Mouse (Mus musculus) T-helper 2 cell (primary cell): Measurements from ENCODE around the gene Slc25a47.

Experiments used
- in situ Hi-C: fragments of 300-600 bp; cut with MboI, MseI; formaldehyde crosslinking; loops from one replicate; pipeline ENCODE4 v1.15.1; 2025; ENCODE audit warnings: high pct_unique_total_duplicates

The Slc25a47 gene

DNA sequence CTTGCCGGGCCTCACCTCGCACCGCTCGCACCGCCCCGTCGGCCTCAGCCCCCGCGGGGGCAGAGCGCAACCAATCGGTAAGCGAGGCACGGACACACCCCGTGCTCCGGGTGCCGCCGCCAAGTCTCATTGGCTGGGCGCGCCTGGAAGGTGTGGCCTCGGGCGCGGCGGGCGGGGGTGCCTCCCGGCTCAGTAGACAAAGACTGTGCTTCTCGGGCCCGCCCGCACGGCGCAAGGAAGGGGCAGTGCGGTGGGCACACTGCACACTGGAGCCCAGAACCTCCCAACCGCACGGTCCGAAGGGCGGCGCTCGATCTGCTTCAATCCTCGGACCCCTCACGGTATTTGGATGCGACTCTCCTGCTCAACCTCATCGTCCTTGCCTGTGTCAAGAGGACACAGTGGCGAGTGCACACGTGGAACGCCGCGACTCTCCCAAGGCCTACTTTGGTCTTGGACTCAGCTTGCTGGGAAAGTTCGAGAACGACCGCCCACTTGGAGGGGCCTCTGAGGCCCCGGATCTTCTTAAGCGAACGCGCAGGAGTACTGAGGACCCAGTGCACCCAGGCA lies at the start of gene Slc25a47, which contains the start of gene Slc25a29:
Gene Slc25a47, plus strand, starts transcription at position 207 of the 570 bp plus-strand sequence.
Gene Slc25a29, minus strand, starts transcription at position 44 of the 570 bp plus-strand sequence.
- in situ Hi-C loops, result no loop called here

DNA sequence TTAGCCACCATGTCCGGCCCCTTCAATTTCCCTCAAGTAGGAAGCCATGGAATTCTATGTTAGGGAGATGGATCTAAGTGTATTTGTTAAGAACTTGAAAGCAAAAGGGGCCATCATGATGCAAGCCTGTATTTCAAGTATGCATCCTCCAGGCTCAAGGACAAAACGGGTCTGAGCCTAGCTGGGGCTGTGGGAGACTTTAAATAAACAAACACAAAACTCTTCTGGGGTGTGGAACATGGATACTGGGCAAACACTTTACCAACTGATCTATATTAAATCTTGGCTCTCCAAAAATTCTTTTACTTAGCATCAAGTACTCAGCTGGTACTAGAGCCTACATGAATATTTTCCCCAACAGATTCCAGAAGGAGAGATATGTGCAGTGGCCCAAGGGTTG lies 48.5 kb upstream of the Slc25a47 start:
- in situ Hi-C loops, result no loop called here

DNA sequence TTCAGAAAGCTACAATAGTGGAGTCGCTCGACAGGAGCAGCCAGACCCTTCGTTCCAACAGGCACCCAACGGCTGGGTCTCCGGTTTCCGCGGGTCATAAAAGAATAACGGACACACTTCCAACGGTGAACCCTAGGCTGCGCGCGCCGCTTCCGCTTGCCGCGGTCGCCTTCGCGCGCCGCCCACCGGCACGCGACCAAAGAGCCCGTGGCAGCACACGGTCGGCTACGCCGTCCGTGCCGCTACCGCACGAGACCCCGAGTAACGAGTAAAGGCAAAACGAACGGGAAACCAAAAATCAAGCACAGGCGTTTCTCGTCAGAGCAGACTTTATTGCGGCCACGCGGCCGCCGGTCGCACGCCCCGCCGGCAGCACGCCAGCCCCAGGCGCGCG lies 43.7 kb upstream of the Slc25a47 start:
- in situ Hi-C loops, result loop anchor here (10.0 kb wide), 1 partner anchor 103 kb away; the partner anchor contains the start of genes Wars and Wdr25

DNA sequence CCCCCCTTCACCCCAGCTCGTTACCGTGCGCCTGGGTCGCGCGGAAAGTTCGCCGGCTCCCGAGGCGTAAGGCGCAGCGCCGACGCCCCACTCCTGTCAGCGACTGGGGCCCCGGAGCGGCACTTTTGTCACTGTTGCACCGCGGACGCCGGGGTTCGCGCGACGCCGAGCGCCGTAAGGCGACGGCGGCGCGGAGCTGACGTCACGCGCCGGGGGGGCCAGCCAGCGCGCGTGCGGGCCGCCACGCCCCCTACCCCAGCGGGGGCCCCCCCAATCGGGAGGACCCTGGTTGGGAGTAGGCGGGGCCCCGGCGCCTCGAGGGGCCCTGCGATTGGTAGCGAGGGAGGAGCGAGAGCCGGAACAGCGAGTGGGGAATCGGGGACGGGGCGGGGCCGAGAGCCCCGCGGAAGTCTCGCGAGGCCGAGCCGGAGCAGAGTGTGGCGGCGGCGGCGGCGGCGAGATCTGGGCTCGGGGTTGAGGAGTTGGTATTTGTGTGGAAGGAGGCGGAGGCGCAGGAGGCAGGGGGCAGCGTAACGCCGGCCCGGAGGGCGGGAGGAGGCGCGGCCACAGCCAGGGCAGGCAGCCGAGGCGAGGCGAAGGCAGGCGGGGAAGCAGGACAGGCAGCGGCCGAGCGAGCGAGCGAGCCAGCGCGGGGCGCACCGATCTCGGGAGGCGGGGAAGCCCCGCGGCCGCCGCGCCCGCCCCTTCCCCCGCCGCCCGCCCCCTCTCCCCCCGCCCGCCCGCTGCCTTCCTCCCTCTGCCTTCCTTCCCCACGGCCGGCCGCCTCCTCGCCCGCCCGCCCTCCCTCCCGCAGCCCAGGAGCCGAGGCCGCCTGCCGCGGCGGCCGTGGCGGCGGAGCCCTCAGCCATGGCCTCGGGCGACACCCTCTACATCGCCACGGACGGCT lies 43.0 kb upstream of the Slc25a47 start, which contains the start of gene Yy1:
Gene Yy1, plus strand, starts transcription at position 428 of the 907 bp plus-strand sequence.
- in situ Hi-C loops, result loop anchor here (10.0 kb wide), 1 partner anchor 102 kb away; the partner anchor contains the start of genes Wars and Wdr25

DNA sequence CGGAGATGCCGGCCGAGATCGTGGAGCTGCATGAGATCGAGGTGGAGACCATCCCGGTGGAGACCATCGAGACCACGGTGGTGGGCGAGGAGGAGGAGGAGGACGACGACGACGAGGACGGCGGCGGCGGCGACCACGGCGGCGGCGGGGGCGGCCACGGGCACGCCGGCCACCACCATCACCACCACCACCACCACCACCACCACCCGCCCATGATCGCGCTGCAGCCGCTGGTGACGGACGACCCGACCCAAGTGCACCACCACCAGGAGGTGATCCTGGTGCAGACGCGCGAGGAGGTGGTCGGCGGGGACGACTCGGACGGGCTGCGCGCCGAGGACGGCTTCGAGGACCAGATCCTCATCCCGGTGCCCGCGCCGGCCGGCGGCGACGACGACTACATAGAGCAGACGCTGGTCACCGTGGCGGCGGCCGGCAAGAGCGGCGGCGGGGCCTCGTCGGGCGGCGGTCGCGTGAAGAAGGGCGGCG lies 42.3 kb upstream of the Slc25a47 start:
- in situ Hi-C loops, result loop anchor here (10.0 kb wide), 1 partner anchor 101 kb away; the partner anchor contains the start of genes Wars and Wdr25

DNA sequence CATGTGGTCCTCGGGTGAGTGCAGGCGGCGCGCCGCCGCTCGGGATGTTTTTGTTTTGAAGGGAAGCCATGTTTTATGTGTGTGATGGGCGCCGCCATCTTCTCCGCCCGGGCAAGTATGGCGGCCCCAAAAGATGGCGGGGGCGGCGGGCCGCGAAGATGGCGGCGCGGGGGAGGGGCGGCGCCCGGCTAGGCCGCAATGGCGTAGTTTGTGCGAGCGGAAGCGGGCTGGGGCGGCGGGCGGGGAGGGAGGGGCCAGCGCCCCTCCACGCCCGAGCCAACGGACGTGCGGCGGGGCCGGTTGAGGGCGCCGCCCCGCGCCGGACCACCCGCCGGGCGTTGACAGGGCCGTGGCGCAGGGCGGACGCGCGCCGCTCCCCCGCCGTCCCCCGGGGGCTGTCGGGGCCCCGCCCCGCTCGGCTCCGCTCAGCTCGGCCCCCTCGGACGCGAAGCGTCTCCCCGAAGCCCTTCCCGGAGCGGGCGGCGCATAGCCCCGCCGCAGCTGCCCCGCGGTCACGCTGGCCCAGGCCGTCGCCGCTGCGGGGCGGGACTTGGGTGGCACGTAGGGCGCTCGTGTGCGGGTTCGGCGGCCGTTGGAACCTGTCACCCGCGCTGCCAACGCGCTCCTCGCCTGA lies 41.7 kb upstream of the Slc25a47 start:
- in situ Hi-C loops, result loop anchor here (10.0 kb wide), 1 partner anchor 101 kb away; the partner anchor contains the start of genes Wars and Wdr25

DNA sequence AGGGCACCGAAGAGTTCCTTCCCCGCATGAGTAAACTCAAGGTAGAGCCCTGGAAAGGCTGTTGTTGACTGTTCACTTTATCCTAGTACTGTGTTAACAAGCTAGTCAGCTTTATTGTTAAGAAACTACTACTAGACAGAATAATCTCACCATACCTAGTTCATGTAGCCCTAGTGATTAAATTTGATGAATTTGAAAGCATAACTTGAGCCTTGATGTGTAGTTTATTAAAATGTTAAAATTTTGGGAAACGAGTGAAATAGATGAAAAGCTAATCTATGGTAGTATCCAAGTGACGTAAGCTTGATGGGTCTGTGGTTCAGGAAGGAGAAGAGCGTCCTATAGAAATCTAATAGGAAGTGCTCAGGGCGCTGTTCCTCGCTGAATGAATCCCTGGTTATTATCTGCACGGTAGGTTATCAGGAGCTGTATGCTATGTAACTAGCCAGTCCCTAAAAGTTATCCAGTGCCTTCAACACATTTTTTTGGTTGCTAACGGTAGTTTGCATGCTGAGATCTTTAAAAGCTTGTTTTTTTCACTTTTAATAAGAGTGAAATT lies 40.8 kb upstream of the Slc25a47 start:
- in situ Hi-C loops, result loop anchor here (10.0 kb wide), 1 partner anchor 100 kb away; the partner anchor contains the start of genes Wars and Wdr25

DNA sequence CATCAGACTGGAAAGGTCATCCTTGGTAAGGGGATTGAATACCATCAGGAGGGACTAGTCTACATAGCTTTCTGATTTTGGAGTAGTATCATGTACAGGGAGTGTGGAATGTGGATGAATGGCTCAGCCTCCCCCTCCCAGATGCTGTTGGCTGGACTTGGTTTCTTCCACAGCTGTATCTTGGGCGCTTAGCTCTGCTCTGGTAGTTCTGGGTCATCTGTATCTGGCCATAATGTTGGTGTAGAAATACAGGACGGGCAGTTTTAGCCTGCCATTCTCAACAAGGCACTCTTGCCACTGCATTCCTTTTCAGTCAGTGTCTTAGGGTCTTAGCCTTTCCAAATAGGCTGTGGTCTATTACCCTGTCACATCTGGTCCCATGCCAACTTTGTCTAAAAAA lies 34.2 kb upstream of the Slc25a47 start:
- in situ Hi-C loops, result no loop called here

DNA sequence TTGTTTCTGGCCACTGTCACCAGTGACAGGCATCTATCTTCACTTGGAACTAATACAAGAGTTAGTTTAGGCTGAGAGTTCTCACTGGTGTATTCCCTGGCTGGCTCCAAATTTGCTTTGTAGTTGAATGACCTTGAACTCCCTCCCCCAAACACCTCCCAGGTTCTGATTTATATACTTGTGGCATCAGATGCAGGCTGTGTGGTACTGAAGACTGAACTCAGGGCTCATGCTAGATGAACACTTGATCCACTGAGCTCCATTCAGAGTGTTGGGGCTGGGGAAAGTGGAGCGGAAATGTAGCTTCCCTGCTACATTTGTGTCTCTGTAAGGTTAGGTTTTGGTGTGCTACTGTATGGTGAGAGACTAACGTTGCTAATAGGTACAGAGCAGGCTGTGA lies 31.5 kb upstream of the Slc25a47 start:
- in situ Hi-C loops, result no loop called here

DNA sequence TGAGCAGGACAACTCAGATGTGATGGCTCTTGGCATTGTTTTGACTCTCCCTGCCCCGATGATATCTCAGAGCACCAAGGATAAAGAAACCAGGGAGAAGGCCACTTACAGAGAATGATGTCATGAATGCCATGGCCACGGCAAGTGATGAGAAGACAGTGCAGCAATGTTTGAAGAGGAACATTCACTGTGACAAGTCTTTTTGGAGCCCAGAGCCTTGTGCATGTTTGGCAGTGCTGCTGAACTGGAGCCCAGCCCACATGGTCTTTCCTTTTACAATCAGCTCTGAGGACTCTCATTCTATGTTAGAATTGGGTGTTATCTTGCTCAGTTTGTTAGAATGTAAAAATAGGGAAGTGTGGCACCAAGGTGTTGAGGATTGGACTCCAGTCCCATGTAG lies 27.4 kb upstream of the Slc25a47 start:
- in situ Hi-C loops, result no loop called here

DNA sequence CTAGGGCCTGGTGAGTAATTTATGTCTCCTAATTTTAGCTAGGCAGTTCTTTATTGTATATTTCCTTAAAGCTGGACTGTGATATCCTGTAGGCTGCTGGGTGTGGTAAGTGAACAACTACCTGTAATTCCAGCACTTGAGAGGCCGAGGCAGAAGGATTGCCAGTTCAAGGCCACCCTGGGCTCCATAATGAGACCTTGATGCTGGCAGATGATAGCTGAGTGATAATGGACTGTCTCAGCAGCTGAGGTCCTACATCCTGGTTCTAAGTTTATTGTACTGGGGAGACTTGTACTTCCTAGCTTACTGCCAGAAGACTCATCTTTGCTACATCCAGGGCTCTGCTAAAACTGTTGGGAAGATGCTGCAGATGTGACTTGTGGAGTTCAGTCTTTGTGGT lies 26.1 kb upstream of the Slc25a47 start:
- in situ Hi-C loops, result no loop called here

DNA sequence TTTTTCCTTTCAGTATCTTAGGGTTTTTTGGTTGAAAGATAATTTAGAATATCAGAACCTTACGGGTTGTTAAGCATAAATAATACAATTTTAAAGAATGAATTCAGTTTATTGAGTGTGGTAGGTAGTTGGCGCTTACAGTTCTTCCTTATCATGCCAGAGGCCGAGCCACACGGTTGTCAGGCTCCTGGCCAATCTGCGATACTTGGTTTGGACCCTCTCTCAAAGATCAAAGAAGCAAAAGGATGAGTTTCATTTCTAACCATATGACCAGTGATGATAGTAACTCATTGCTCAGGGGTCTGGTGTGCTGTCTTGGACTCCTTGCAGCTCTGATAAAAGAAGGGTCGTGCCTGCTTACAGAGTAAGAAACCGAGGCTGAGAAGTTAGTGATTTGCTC lies 25.5 kb upstream of the Slc25a47 start:
- in situ Hi-C loops, result no loop called here

DNA sequence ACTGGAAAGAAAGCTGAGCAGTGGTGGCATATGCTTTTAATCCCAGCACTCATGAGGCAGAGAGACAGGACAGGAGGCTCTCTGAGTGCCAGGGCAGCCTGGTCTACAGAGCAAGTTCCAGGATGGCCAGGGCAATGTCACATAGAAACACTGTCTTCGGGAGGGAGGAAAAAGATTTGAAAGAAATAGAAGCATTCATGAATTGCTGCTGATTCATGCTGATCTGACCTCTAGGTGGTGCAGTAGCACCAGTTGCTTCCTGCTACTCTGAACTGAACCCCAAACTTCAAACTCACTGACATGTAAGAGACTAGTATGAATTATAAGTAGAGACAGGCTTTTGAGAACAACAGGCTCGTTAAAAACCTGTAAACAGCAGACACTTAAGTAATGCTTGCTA lies 24.7 kb upstream of the Slc25a47 start:
- in situ Hi-C loops, result no loop called here

DNA sequence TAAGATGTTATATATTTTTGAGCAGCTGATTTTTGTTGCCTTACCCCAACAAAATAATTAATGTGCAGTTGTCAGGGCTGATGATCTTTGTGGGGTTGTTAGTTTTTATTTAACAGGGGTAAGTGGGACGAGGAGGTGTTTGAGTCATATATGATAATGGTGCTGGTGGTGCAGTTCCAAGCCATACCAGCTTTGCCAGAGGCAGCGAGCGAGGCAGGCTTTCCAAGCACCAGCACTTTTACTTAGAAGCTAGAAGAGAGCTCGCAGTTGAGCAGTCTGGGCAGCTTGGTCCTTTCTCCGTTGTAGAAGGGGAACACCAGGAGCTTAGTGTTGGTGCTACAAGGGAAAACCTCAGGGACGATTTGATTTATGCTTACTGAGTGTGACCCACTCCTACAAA lies 23.4 kb upstream of the Slc25a47 start:
- in situ Hi-C loops, result no loop called here

DNA sequence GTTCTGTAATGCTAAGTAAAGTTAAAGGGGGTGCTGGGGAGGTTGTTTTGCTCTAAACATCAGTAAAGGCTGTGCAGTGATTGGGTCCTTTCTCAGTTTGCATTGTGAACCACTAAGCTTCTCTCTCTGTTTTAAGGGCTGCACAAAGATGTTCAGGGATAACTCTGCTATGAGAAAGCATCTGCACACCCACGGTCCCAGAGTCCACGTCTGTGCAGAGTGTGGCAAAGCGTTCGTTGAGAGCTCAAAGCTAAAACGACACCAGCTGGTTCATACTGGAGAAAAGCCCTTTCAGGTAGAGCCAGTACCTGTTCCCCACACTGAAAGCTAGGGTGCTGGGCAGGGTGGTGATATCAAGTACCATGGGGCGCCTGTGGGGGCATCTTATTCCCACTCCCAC lies 21.4 kb upstream of the Slc25a47 start:
- in situ Hi-C loops, result no loop called here

DNA sequence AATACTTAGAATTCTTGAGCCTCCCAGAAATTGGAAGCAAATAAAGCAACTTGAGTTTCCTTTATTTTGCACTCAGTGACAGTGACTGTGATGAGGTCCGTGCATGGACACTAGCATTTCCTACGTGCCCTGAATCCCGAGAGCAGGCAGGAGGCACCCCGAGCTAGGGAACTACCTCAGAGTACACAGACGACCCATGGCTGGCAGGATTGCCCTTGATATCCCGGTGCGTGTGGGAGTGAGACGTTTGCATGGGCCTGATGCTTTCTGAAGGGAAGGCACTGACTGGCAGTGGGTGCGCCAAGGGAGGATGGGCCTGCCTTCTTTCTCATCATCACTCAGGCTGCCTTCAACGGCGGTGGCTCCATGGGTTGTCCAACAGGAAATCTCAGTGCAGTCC lies 19.3 kb upstream of the Slc25a47 start:
- in situ Hi-C loops, result no loop called here

DNA sequence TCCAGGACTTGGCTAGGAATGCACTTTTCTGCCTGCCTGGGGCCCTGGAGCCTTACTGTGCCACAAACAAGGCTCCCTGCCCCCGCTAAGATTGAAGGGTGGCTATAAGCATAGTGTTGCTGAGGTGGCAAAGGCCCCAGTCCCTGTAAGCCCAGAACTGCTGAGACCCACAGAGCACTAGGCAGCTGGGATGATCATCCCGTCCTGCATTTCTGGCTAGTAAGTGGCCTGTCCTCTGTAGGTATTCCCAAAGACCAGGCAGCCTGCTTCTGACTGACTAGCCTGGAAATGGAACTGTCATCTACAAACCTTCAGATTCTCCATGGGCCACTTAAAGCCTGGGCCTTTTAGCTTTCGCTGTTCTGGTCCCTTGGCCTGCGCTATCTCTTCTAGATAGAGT lies 15.4 kb upstream of the Slc25a47 start:
- in situ Hi-C loops, result loop anchor here (10.0 kb wide), 1 partner anchor 64 kb away; no protein-coding TSS in a partner anchor

DNA sequence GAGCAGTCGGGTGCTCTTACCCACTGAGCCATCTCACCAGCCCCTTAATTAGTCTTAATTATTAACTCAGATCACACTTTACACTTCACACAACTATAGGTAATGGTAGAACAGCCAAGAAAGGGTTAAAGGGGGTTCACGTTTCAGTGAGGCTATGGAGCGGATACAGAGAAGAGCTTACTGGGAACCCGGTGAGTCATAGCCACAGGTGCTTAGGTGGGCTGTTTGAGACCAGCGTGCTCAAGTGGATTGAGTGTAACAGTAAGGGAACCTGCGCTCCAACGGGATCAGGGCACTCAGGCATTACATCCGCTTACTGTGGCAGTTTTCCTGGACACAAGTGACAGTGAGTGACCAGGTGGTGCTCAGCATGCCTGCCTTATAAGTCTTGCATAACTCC lies 12.8 kb upstream of the Slc25a47 start:
- in situ Hi-C loops, result loop anchor here (10.0 kb wide), 1 partner anchor 62 kb away; no protein-coding TSS in a partner anchor

DNA sequence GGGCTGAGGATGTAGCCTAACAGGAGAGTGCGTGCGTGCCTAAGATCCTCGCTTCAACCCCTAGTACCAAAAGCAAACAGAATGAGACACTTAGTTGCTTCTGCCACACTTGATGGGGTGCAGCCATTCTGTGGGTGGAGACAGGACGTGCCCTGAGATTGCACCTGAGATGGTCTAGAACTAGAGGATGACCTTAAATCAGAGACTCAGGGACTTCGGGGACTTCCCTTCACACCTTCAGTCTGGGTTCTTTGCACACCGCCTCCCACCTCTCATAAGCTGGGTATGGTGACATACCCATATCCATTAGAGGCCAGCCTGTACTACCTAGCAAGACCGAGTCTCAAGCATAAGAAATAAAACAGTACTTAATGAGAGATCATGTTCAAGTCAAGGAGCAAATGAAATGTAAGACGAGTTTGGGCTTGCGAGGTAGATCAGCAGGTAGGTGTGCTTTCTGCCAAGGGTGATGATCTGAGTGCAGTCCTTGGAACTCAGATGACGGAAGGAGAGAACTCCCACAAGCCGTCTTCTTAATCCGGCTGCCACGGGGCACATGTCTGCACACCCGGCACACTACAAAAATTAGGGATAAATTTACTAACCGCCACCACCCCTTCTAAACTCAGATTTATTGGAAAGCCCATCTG lies 11.5 kb upstream of the Slc25a47 start:
- in situ Hi-C loops, result loop anchor here (10.0 kb wide), 1 partner anchor 60 kb away; no protein-coding TSS in a partner anchor

DNA sequence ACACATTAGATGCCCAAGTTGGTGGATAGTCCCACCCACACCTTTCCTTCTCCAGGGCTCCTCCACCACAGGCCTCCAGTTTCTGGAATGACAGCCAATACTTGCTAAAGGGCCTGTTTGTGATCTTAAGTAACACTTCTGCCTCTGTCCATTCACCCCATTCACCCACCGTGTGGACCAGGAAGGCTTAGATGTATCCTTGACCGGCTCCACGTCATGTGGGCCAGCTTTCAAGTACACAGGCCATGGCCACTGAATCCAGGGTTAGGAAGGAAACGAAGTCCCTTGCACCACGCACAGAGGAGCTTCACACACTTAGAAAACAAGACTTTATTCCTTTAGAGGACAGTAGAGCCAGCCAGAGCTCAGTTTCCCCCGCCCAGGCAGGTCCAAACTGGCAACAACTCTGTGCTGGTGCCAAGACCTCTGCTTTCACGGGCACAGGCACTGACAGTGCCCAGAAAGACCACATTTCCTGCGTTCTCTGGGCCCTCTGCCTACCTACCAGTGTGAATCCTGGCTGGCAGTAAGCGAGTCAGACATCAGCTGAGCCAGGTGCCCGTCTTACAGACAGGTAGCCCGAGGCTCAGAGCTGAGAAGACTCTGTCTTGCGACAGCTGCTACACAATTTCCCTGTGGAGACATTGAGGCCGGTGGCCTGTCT lies 10.2 kb upstream of the Slc25a47 start:
- in situ Hi-C loops, result loop anchor here (10.0 kb wide), 1 partner anchor 59 kb away; no protein-coding TSS in a partner anchor
